Mouse (Mus musculus) cerebellum, adult 18-20 months (tissue): Measurements from ENCODE around the gene Brms1.

Source experiments
- DNase-seq, 2 experiments: peaks; one replicate each; pipeline ENCODE4 v3.0.0; 2021

Gene Brms1

GRCm38 (mm10) chr19:5092083-5092482 lies 50.9 kb downstream of the Brms1 start:
- peak in 1 of 2 experiments; percentile 22 for DNase-seq

GRCm38 (mm10) chr19:5093481-5094242 lies 52.5 kb downstream of the Brms1 start:
- DNase-seq: no peak

- DNase-seq: peak; percentile 96 to 98
Measured at GRCm38 (mm10) chr19:5094243-5094632, 53.1 kb downstream of the Brms1 start.

GRCm38 (mm10) chr19:5094746-5095417 lies 53.7 kb downstream of the Brms1 start:
- peak in 1 of 2 experiments; percentile 30 for DNase-seq

- DNase-seq: peak in 1 of 2 experiments; percentile 23
Measured at GRCm38 (mm10) chr19:5095887-5096474, 54.8 kb downstream of the Brms1 start.

- DNase-seq: peak in 1 of 2 experiments; percentile 16
Measured at GRCm38 (mm10) chr19:5097521-5098362, 56.6 kb downstream of the Brms1 start.

GRCm38 (mm10) chr19:5098363-5099143 lies 57.4 kb downstream of the Brms1 start, which contains the start of gene Cnih2:
Cnih2 (minus strand) TSS chr19:5098521.
- DNase-seq: peak; percentile 76 to 85
